Mouse (Mus musculus) ES-Bruce4 (cell line): ENCODE measurements at regions not wholly inside any gene's neighbourhood (a gene's known extent, or its start where the extent isn't known, plus 50 kb on each side); places are given as distances from the start of the nearest gene placed in this dataset.

ENCODE experiments used
- CTCF ChIP-seq: IDR thresholded peaks from one replicate; pipeline ENCODE4 v1.8.1; 2011; ENCODE audit warnings: low read depth, low read length
- POLR2A ChIP-seq: IDR thresholded peaks from one replicate; pipeline ENCODE4 v1.8.1; 2011; ENCODE audit warnings: low read length; ENCODE audit not compliant: insufficient read depth

GRCm38 (mm10) chr13:37660668-37661067 is 117.5 kb upstream of the Rreb1 start:
- TF ChIP-seq POLR2A (no peak), CTCF (no peak)
